Mouse (Mus musculus) embryonic facial prominence, embryonic 10.5 days (tissue): Measurements from ENCODE around the gene Man1a. TPM values are rescaled to one million over a fixed set of nuclear protein-coding genes. Genes with fewer than 3 reads are reported as not detected.

ENCODE experiments used
- DNase-seq: peaks from one replicate; pipeline ENCODE4 v3.0.0-alpha.2; 2017; ENCODE audit warnings: low spot score
- H3K27ac ChIP-seq: fragments of 300-500 bp; sonication (generic); replicated peaks from 2 replicates; pipeline ENCODE4 v1.5.1; 2016; ENCODE audit warnings: mild to moderate bottlenecking
- H3K27me3 ChIP-seq: fragments of 300-500 bp; sonication (generic); replicated peaks from 2 replicates; pipeline ENCODE4 v1.6.1; 2016; ENCODE audit warnings: low read depth, mild to moderate bottlenecking; ENCODE audit not compliant: poor library complexity, severe bottlenecking
- H3K36me3 ChIP-seq: fragments of 300-500 bp; sonication (generic); replicated peaks from 2 replicates; pipeline ENCODE4 v1.6.1; 2016; ENCODE audit warnings: mild to moderate bottlenecking, moderate library complexity
- H3K4me1 ChIP-seq: fragments of 300-500 bp; sonication (generic); 2 replicates; pipeline ENCODE4 v1.6.1; 2016
- H3K4me3 ChIP-seq: fragments of 300-500 bp; sonication (generic); 2 replicates; pipeline ENCODE4 v1.5.1; 2016; ENCODE audit warnings: mild to moderate bottlenecking, moderate library complexity
- H3K9me3 ChIP-seq: fragments of 300-500 bp; sonication (generic); 2 replicates; pipeline ENCODE4 v1.6.1; 2016; ENCODE audit warnings: mild to moderate bottlenecking
- WGBS: fragments of 180-500 bp; shearing (Covaris S2); methylation state at CpG from one replicate; pipeline ENCODE4 v1.1.7; 2016; 5-methylcytosine and 5-hydroxymethylcytosine counted together
- polyA plus RNA-seq: library from polyadenylated mRNA; unstranded; fragments of >200 nt; fragmentation: Nextera tagmentation; extraction: Ambion mirVana; gene quantifications from 2 replicates; pipeline ENCODE4 v1.2.1, GENCODE M21; 2016

Gene Man1a
- polyA plus RNA-seq: 1.7 and 1.9 TPM in 2 replicates

GRCm38 (mm10) chr10:54076420-54076819, at the start of gene Man1a:
Gene Man1a (minus strand): TSS chr10:54076609.
- Histone ChIP-seq H3K4me1 (peaks cover 21% of the 10 kb centered on the region), H3K27ac (peak within 1 kb of the TSS; percentile 78), H3K36me3 (no peaks in the 10 kb centered on the region), H3K9me3 (no peaks in the 10 kb centered on the region), H3K4me3 (peak within 1 kb of the TSS; percentile 84), H3K27me3 (peaks cover 23% of the 10 kb centered on the region)
- peak; percentile 24 for DNase-seq
- 9% methylated on average over 4 of the region's 4 CpGs for WGBS

GRCm38 (mm10) chr10:54121816-54122215, 45.4 kb upstream of the Man1a start:
- DNase-seq: no peak
- Histone ChIP-seq H3K27me3 (no peaks in the 10 kb centered on the region), H3K36me3 (no peaks in the 10 kb centered on the region), H3K9me3 (no peaks in the 10 kb centered on the region), H3K4me1 (no peaks in the 10 kb centered on the region), H3K4me3 (no peak overlapping the region), H3K27ac (no peak overlapping the region)
- 91% methylated on average over 4 of the region's 4 CpGs for WGBS

GRCm38 (mm10) chr10:54120375-54120774, 44.0 kb upstream of the Man1a start:
- whole genome bisulfite sequencing: 86% methylated on average over 2 of the region's 2 CpGs
- H3K9me3 ChIP-seq: no peaks in the 10 kb centered on the region
- no peaks in the 10 kb centered on the region for H3K4me1 ChIP-seq
- no peak overlapping the region for H3K4me3 ChIP-seq
- H3K36me3 ChIP-seq: no peaks in the 10 kb centered on the region
- H3K27ac ChIP-seq: no peak overlapping the region
- DNase-seq: no peak
- H3K27me3 ChIP-seq: no peaks in the 10 kb centered on the region

GRCm38 (mm10) chr10:54119303-54119702, 42.9 kb upstream of the Man1a start:
- Histone ChIP-seq H3K27ac (no peak overlapping the region), H3K36me3 (no peaks in the 10 kb centered on the region), H3K27me3 (no peaks in the 10 kb centered on the region), H3K9me3 (no peaks in the 10 kb centered on the region), H3K4me1 (no peaks in the 10 kb centered on the region), H3K4me3 (no peak overlapping the region)
- WGBS: 86% methylated on average over 2 of the region's 2 CpGs
- DNase-seq: no peak

GRCm38 (mm10) chr10:54118223-54118912, 42.0 kb upstream of the Man1a start:
- no peak overlapping the region for H3K4me3 ChIP-seq
- H3K9me3 ChIP-seq: no peaks in the 10 kb centered on the region
- H3K27me3 ChIP-seq: no peaks in the 10 kb centered on the region
- no peaks in the 10 kb centered on the region for H3K4me1 ChIP-seq
- DNase-seq: no peak
- H3K27ac ChIP-seq: no peak overlapping the region
- 74% methylated on average over 4 of the region's 4 CpGs for WGBS
- no peaks in the 10 kb centered on the region for H3K36me3 ChIP-seq

GRCm38 (mm10) chr10:54117763-54118162, 41.4 kb upstream of the Man1a start:
- Histone ChIP-seq H3K36me3 (no peaks in the 10 kb centered on the region), H3K27ac (no peak overlapping the region), H3K4me1 (no peaks in the 10 kb centered on the region), H3K4me3 (no peak overlapping the region), H3K9me3 (no peaks in the 10 kb centered on the region), H3K27me3 (no peaks in the 10 kb centered on the region)
- 79% methylated on average over 4 of the region's 4 CpGs for WGBS
- no peak for DNase-seq

GRCm38 (mm10) chr10:54103671-54104070, 27.3 kb upstream of the Man1a start:
- DNase-seq: no peak
- no peak overlapping the region for H3K4me3 ChIP-seq
- H3K9me3 ChIP-seq: no peaks in the 10 kb centered on the region
- H3K4me1 ChIP-seq: no peaks in the 10 kb centered on the region
- H3K36me3 ChIP-seq: no peaks in the 10 kb centered on the region
- H3K27ac ChIP-seq: no peak overlapping the region
- 81% methylated on average over 4 of the region's 4 CpGs for WGBS
- no peaks in the 10 kb centered on the region for H3K27me3 ChIP-seq

GRCm38 (mm10) chr10:54092081-54092480, 15.7 kb upstream of the Man1a start:
- Histone ChIP-seq H3K4me1 (no peaks in the 10 kb centered on the region), H3K27me3 (no peaks in the 10 kb centered on the region), H3K4me3 (no peak overlapping the region), H3K9me3 (no peaks in the 10 kb centered on the region), H3K27ac (no peak overlapping the region), H3K36me3 (no peaks in the 10 kb centered on the region)
- DNase-seq: no peak

GRCm38 (mm10) chr10:54089923-54090322, 13.5 kb upstream of the Man1a start:
- H3K9me3 ChIP-seq: no peaks in the 10 kb centered on the region
- 86% methylated on average over 6 of the region's 6 CpGs for WGBS
- H3K27me3 ChIP-seq: no peaks in the 10 kb centered on the region
- H3K4me1 ChIP-seq: no peaks in the 10 kb centered on the region
- no peak overlapping the region for H3K4me3 ChIP-seq
- DNase-seq: no peak
- no peaks in the 10 kb centered on the region for H3K36me3 ChIP-seq
- no peak overlapping the region for H3K27ac ChIP-seq

GRCm38 (mm10) chr10:54087346-54087745, 10.9 kb upstream of the Man1a start:
- DNase-seq: no peak
- H3K27ac ChIP-seq: no peak overlapping the region
- no peaks in the 10 kb centered on the region for H3K27me3 ChIP-seq
- H3K9me3 ChIP-seq: no peaks in the 10 kb centered on the region
- no peaks in the 10 kb centered on the region for H3K4me1 ChIP-seq
- H3K4me3 ChIP-seq: no peak overlapping the region
- WGBS: 89% methylated on average over 3 of the region's 3 CpGs
- no peaks in the 10 kb centered on the region for H3K36me3 ChIP-seq

GRCm38 (mm10) chr10:54085073-54085472, 8.7 kb upstream of the Man1a start:
- Histone ChIP-seq H3K4me3 (no peak overlapping the region), H3K9me3 (no peaks in the 10 kb centered on the region), H3K36me3 (no peaks in the 10 kb centered on the region), H3K27me3 (no peaks in the 10 kb centered on the region), H3K27ac (no peak overlapping the region), H3K4me1 (no peaks in the 10 kb centered on the region)
- 86% methylated on average over 2 of the region's 2 CpGs for WGBS
- DNase-seq: no peak

GRCm38 (mm10) chr10:54077005-54077404, 596 bp upstream of the Man1a start:
- DNase-seq: no peak
- 55% methylated on average over 3 of the region's 3 CpGs for WGBS
- Histone ChIP-seq H3K36me3 (no peaks in the 10 kb centered on the region), H3K4me3 (no peak overlapping the region), H3K9me3 (no peaks in the 10 kb centered on the region), H3K27me3 (peaks cover 23% of the 10 kb centered on the region), H3K4me1 (peaks cover 21% of the 10 kb centered on the region), H3K27ac (no peak overlapping the region)

- no peaks in the 10 kb centered on the region for H3K36me3 ChIP-seq
- H3K27me3 ChIP-seq: peaks cover 23% of the 10 kb centered on the region
- peaks cover 21% of the 10 kb centered on the region for H3K4me1 ChIP-seq
- H3K4me3 ChIP-seq: peak overlapping the region; percentile 84
- no peaks in the 10 kb centered on the region for H3K9me3 ChIP-seq
- peak overlapping the region; percentile 78 for H3K27ac ChIP-seq
- WGBS: under 1% methylated on average over 68 of the region's 68 CpGs
- DNase-seq: peak; percentile 93
These were observed 883 bp downstream of the Man1a start for GRCm38 (mm10) chr10:54075441-54076010.
